Mouse (Mus musculus) E14TG2a.4 (cell line): ENCODE results near the gene Trim30b.
"Not testable (repeated sequence)": the region's sequence is repeated elsewhere in the genome, so short reads cannot be mapped to it uniquely, and the experiment has no call there.

Source experiments
- H3K27me3 ChIP-seq: 2 replicates; pipeline ENCODE4 v1.6.1; 2014; ENCODE audit warnings: low read length, control low read depth; ENCODE audit not compliant: insufficient read depth
- H3K36me3 ChIP-seq: 2 replicates; pipeline ENCODE4 v1.6.1; 2014; ENCODE audit warnings: low read length, control low read depth; ENCODE audit not compliant: insufficient read depth
- H3K4me1 ChIP-seq: replicated peaks from 2 replicates; pipeline ENCODE4 v1.6.1; 2014; ENCODE audit warnings: low read depth, low read length, control low read depth
- H3K4me3 ChIP-seq: replicated peaks from 2 replicates; pipeline ENCODE4 v1.5.1; 2014; ENCODE audit warnings: mild to moderate bottlenecking, low read length
- H3K9me3 ChIP-seq: 2 replicates; pipeline ENCODE4 v1.6.1; 2014; ENCODE audit warnings: low read length, control low read depth
- CTCF ChIP-seq: conservative IDR thresholded peaks from 2 replicates; pipeline ENCODE4 v1.5.1; 2014; ENCODE audit warnings: low read length
- NANOG ChIP-seq: IDR thresholded peaks from 2 replicates; pipeline ENCODE4 v1.6.1; 2014; ENCODE audit warnings: borderline replicate concordance, low read length, mixed read lengths
- POU5F1 ChIP-seq: IDR thresholded peaks from 2 replicates; pipeline ENCODE4 v1.6.1; 2014; ENCODE audit warnings: low read length, borderline replicate concordance

Gene Trim30b

DNA sequence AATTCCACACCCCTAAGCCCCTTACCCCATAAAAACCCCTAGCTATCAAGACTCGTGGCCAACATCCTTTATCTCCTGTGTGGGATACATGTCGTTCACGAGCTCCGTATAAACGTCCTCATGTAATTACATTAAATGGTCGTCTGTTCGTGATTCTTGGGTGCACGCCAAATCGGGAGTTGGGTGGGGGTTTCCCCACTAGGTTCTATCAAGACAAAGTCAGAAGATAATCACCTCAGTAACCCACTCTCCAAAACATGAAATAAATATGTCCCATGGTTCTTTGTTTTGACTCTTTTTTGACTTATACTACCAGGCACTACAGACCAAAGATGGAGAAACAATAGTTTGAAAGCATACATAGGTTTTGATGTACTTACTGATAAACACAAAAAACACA is 47.7 kb downstream of the Trim30b start:
- H3K4me3 ChIP-seq: no peak overlapping the region

DNA sequence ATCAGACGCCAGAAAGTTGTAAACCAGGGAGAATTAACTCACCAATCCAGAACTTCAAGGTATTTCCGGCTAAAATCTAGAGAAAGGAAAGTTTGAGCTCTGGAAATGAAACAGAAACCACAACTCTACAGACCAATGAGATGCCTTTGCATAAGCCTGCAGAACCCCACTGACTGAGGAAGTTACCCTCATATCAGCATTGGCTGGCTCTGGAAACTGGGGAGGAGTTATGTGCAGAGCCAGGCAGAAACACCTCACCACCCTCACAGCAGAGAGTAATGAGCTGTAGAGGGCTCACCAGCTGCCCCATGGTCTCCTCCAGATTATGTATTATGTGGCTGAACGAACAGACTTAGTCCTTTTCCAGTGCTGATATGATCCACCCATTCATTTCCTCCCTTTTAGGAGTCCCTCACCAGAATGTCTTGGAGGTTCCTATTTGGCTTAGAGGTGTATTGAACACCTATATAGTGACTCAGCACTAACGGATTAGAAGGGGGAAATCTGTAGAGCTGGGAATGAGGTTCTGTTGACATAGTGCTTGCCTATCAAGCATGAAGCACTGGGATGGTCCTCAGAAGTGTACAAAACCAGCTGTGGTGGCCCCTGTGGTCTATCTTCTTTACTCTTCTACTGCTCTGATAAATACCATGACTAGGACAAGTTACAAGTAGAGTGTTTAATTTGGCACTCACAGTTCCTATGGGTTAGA is 54.2 kb downstream of the Trim30b start, which contains the start of gene Trim12a:
TSS of gene Trim12a (minus strand) at position 98 of the 712 bp plus-strand sequence.
- not testable (repeated sequence) for H3K36me3 ChIP-seq, H3K9me3 ChIP-seq, H3K4me1 ChIP-seq, H3K4me3 ChIP-seq, H3K27me3 ChIP-seq

More for the DNA sequence above, 47.7 kb downstream of the Trim30b start:
- no peak for TF ChIP-seq CTCF
- no peak for TF ChIP-seq POU5F1
- no peak for TF ChIP-seq NANOG
- Histone ChIP-seq H3K4me1 (no peaks in the 10 kb centered on the region), H3K9me3 (no peaks in the 10 kb centered on the region), H3K36me3 (no peaks in the 10 kb centered on the region), H3K27me3 (no peaks in the 10 kb centered on the region)

DNA sequence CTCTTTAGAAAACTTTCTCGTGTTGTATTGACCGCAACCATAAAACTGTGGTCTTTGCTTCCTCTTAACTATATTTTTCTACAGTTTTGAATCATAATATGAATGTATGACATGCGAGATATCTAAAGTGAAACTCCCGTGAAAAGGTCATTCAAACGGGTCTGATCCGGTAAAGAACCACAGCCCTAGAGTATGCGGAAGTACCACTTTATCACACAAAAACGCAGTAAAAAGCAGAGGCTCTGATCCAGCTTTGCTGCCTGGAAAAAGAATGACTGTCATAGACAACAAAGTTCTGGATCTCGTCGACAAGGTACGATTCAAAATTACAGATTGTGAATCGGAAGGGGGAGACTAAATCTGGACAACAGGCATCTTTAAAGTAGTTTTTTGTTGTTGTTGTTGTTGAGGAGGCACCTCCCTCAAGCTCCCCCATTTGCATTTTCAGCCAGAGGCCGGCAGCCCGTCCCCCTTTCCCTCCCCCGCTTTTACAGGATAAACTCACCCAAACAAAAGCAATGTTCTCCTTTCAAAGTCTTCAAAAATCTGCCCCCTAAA is 54.8 kb downstream of the Trim30b start:
- H3K27me3 ChIP-seq: no peaks in the 10 kb centered on the region
- TF ChIP-seq CTCF (no peak), POU5F1 (no peak), NANOG (no peak)
- no peak overlapping the region for H3K4me3 ChIP-seq
- no peaks in the 10 kb centered on the region for H3K36me3 ChIP-seq
- H3K4me1 ChIP-seq: no peaks in the 10 kb centered on the region
- no peaks in the 10 kb centered on the region for H3K9me3 ChIP-seq
